Mouse (Mus musculus) R1 (cell line): ENCODE data around the gene Entpd8.

Experiments used
- DNase-seq: peaks from one replicate; pipeline ENCODE4 v3.0.0-alpha.2; 2018; ENCODE audit warnings: low read depth, low spot score

Entpd8 gene

GRCm38 (mm10) chr2:25095109-25095850, 15.2 kb downstream of the Entpd8 start, which contains the start of gene Noxa1:
TSS of gene Noxa1 (minus strand) at chr2:25095149.
- DNase-seq, result peak; percentile 89

- DNase-seq, result no peak
Observed at GRCm38 (mm10) chr2:25098005-25098615, 18.0 kb downstream of the Entpd8 start.

DNA sequence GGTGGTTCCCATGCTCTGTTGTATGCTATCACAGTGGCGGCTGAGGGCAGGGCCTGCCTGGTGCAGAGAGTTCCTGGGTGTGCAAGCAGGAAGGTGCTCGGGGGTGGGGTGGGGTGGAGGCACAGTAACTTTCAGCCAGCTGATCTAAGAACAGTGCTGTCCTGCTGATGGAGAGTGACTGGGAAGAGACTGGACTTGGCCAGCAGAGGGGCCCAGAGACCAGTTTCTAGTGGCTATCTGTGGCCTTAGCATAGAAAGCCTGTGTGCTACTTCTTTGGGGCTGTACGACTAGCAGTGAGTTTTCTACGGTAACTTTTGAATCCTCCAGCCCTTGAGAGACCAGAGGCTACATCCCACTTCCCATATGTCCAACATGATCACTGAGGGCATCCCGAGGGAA, 18.9 kb downstream of the Entpd8 start:
- DNase-seq, result no peak

- no peak for DNase-seq
Observed at GRCm38 (mm10) chr2:25099703-25100102, 19.6 kb downstream of the Entpd8 start.

DNA sequence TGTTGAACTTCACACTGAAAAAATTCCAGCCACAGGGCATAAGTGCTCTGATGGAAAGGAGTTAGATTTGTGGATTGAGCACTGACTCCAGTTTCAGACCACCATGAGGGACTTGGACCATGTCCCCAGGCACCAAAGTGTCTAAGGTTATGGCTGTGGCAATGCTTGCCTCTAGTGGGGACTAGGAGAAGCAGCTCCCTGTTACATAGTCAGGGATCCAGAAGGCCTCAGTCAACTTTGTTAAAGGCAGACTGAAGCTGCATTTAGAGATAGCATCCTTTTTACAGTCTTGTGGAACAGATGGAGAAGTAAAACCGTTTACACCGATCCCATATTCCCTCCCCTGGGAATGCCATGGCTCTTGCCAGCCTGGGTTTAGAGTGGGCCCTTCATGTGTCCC, 24.0 kb downstream of the Entpd8 start:
- DNase-seq, result no peak

GRCm38 (mm10) chr2:25106045-25106444, 25.9 kb downstream of the Entpd8 start:
- DNase-seq, result no peak

DNA sequence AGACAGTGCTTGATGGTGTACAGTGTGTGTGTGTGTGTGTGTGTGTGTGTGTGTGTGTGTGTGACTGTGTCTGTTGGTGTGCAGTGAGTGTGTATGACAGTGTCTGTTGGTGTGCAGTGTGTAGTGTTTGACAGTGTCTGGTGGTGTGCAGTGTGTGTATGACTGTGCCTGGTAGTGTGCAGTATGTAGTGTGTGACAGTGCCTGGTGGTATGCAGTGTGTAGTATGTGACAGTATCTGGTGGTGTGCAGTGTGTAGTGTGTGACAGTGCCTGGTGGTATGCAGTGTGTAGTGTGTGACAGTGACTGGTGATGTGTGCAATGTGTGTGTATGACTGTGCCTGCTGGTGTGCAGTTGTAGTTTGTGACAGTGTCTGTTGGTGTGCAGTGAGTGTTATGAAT, 29.4 kb downstream of the Entpd8 start:
- DNase-seq, result no peak

GRCm38 (mm10) chr2:25110505-25111183, 30.5 kb downstream of the Entpd8 start:
- DNase-seq, result no peak

- no peak for DNase-seq
Observed at GRCm38 (mm10) chr2:25111184-25111791, 31.2 kb downstream of the Entpd8 start.

- no peak for DNase-seq
Observed at GRCm38 (mm10) chr2:25114308-25114707, 34.2 kb downstream of the Entpd8 start.

DNA sequence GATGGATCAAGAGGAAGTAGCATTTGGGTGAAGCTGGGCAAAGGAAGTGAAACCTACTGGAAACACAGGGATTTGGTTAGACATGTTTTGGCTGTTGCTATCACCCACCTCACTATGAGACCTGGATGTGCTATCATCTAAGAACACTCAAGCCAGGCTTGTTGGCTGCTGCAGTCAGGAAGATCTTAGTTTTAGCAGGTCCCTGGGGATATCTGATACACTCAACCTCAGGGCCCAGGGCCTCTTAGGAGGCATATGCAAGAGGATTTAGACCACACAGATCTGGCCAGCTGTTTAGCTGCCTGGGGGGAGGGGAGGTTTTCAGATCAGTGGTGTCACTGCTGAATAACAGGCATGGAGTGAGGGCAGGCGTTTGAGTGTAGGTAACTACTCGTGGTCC, 35.3 kb downstream of the Entpd8 start:
- DNase-seq, result no peak

GRCm38 (mm10) chr2:25120963-25121362, 40.9 kb downstream of the Entpd8 start:
- DNase-seq, result no peak

DNA sequence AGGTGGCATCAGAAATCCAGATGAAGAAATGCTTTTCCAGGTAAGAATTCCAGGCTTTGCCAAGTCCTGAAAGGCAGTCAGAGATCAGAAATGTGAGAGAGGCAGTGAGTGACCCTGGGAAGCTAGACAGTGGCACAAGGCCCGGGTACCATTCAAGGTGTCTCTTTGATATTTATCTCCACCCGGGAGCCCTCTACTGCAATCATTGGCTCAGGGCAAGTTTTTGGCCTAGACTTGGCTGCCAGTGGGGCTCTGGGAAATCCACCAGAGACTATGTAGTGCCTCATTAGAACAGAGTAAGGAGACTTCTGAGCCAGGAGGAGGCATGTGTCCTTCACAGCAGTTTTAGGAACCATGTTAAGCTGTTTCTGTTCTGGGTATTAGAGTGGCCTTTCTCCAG, 42.6 kb downstream of the Entpd8 start:
- DNase-seq, result no peak

GRCm38 (mm10) chr2:25123527-25123926, 43.4 kb downstream of the Entpd8 start:
- DNase-seq, result no peak

GRCm38 (mm10) chr2:25124411-25124810, 44.3 kb downstream of the Entpd8 start:
- DNase-seq, result no peak

GRCm38 (mm10) chr2:25125146-25125545, 45.0 kb downstream of the Entpd8 start:
- DNase-seq, result no peak

DNA sequence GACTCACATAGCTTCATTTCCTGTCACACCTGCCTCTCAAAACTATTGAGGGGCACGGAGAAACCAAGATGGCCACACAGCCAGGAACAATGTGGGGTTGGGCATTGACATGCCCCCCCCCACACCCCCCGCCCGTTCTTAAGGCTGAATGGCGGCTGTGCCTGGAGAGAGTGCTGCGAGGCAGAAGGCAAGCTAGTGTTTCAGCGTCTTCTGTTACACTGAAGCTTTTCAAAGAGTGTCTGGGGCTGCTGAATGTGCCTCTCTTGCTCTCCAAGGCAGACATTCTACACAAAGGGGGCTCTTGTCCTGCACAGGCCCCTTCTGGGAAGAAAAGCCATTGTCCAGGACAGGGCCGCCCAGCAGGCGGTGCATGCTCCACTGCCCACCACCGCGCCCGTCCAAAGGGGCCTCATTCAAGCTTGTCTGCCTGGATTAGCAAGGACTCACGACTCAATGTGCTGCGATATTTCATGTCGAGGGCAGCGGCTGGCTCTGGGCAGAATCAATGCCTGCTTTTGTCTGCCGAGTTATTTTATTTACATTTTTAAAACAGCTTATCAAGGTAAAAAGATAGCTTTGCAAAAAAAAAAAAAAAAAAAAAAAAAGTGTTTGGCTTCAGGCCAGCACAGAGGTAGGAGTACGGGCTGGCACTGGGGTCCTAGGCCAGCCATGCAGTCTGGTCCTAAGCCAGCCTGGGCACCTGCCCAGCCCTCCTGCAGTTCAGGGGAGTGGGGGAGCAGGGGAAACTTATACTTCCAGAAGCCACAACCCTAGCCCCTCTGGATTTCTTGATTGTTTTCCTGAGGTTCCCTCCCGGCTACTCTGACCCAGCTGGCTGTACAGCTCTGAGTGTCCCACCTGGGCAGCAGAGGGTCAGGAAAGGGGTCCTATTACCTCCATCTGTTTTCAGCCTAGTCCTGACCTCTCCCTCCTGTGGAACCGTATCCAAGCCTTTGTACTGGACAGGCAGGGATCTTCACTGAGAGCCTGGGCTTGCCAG, 46.2 kb downstream of the Entpd8 start:
- DNase-seq, result no peak

DNA sequence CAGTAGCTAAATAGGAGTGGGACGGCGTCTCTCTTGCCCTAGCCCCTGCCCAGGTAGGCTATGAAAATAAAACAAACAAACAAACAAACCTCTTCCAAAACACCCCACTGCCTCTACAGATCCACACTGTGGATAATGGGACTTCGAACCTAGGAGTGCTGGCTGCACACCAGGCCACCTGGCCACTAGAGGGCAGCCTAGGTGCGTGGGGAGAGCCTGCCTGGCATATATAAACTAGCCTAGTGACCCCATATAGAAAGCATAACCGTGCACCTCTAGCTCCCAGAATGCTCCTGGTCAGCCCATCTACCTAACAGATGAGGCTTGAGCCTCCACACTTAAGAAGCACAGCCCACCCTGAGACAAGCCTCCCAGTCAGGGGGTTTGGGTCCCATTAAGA, 47.1 kb downstream of the Entpd8 start:
- DNase-seq, result peak; percentile 49

- no peak for DNase-seq
Observed at GRCm38 (mm10) chr2:25128072-25128471, 48.0 kb downstream of the Entpd8 start.

GRCm38 (mm10) chr2:25131601-25132000, 51.5 kb downstream of the Entpd8 start:
- no peak for DNase-seq
